In the genomic region with DNA sequence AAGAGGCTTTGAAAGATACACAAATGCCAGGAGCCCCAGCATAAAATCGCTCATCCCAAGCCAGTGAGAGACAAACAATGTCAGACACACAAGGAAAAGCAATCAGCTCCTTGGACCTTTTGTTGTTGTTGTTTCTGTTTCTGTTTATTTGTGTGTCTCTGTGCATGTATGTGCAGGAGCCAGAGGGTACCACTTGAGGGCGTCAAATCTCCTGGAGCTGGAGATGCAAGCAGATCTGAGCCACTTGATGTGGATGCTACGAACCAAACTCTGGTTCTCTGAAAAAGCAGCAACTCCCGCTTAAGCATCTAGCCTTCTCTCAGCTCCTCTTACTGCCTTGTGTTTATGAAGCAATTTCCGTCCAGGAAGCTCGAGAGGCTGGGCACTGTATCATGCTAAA, we compare ENCODE assay signal across 23 mouse cellular contexts.
DNase-seq lines count a peak whose midpoint lies in the region; ATAC-seq lines count a peak whose summit lies in the region.
"Had no signal": no experiment of that assay in that cellular context is flagged by ENCODE, and none has a peak within 500 bp of the region (broad histone marks: within the 10 kb centered on the region; RNA-seq: fewer than 3 reads in every experiment).

No protein-coding gene starts in this region.

- ATAC-seq in CD4-positive, CD25-positive, alpha-beta regulatory T cell, adult 4 months: no peak
- ATAC-seq in kidney, embryonic 15.5 days (replicated peaks; ENCODE audit: low FRiP score): no peak
- no peak for ATAC-seq in midbrain, embryonic 15.5 days (replicated peaks)
- ATAC-seq: forebrain, embryonic 13.5 days; intestine, embryonic 15.5 days; midbrain, embryonic 13.5 days had no signal

- 61% methylated on average over 6 of the region's 6 CpGs for WGBS in kidney, embryonic 15.5 days
- 51% methylated on average over 6 of the region's 6 CpGs for WGBS in embryonic facial prominence, embryonic 10.5 days
- WGBS in midbrain, embryonic 15.5 days: 69% methylated on average over 6 of the region's 6 CpGs

- H3K4me1 ChIP-seq in kidney, embryonic 15.5 days: peaks cover 9% of the 10 kb centered on the region; the same call in 1 of the 2 replicates
- H3K4me1 ChIP-seq in embryonic facial prominence, embryonic 10.5 days: peaks cover 23% of the 10 kb centered on the region
- H3K4me1 ChIP-seq in midbrain, embryonic 15.5 days: no peaks in the 10 kb centered on the region
- H3K4me1 ChIP-seq: embryonic facial prominence, embryonic 12.5 days; forebrain, embryonic 13.5 days; heart, embryonic 13.5 days; hindbrain, embryonic 13.5 days; intestine, embryonic 15.5 days; lung, embryonic 15.5 days; midbrain, embryonic 13.5 days had no signal

- no peaks in the 10 kb centered on the region for H3K9me3 ChIP-seq in kidney, embryonic 15.5 days (replicated peaks)
- no peaks in the 10 kb centered on the region for H3K9me3 ChIP-seq in embryonic facial prominence, embryonic 10.5 days
- no peaks in the 10 kb centered on the region for H3K9me3 ChIP-seq in midbrain, embryonic 15.5 days
- H3K9me3 ChIP-seq: embryonic facial prominence, embryonic 12.5 days; forebrain, embryonic 13.5 days; heart, embryonic 13.5 days; hindbrain, embryonic 13.5 days; intestine, embryonic 15.5 days; lung, embryonic 15.5 days; midbrain, embryonic 13.5 days had no signal

- no peaks in the 10 kb centered on the region for H3K36me3 ChIP-seq in kidney, embryonic 15.5 days
- H3K36me3 ChIP-seq in embryonic facial prominence, embryonic 10.5 days (replicated peaks): no peaks in the 10 kb centered on the region
- no peaks in the 10 kb centered on the region for H3K36me3 ChIP-seq in midbrain, embryonic 15.5 days (replicated peaks)
- H3K36me3 ChIP-seq: embryonic facial prominence, embryonic 12.5 days; heart, embryonic 13.5 days; hindbrain, embryonic 13.5 days; intestine, embryonic 15.5 days; lung, embryonic 15.5 days; midbrain, embryonic 13.5 days had no signal

- no peak overlapping the region for H3K4me3 ChIP-seq in kidney, embryonic 15.5 days (replicated peaks)
- H3K4me3 ChIP-seq in embryonic facial prominence, embryonic 10.5 days: no peak overlapping the region
- no peak overlapping the region for H3K4me3 ChIP-seq in midbrain, embryonic 15.5 days
- H3K4me3 ChIP-seq: embryonic facial prominence, embryonic 12.5 days; erythroblast, embryonic 14.5 days; forebrain, embryonic 13.5 days; heart, embryonic 13.5 days; hindbrain, embryonic 13.5 days; intestine, embryonic 15.5 days; lung, embryonic 15.5 days; midbrain, embryonic 13.5 days; myocyte had no signal

- peak; percentile 20 for DNase-seq in CD4-positive, CD25-positive, alpha-beta regulatory T cell, adult 2 months (ENCODE audit: low read depth, low spot score)
- no peak for DNase-seq in kidney, postnatal 10 days
- DNase-seq in 416B (ENCODE audit: low read depth): peak; percentile 36
- no peak for DNase-seq in embryonic facial prominence, embryonic 10.5 days (ENCODE audit: low spot score)
- no peak for DNase-seq in urinary bladder, adult 2 months (ENCODE audit: low spot score)
- DNase-seq: adrenal gland, adult 8-10 months; cerebellum, postnatal 14 days; gastrocnemius, postnatal 14 days; heart, adult 18-20 months; spleen, adult 18-20 months had no signal

- H3K9ac ChIP-seq in kidney, embryonic 15.5 days: no peak overlapping the region
- no peak overlapping the region for H3K9ac ChIP-seq in midbrain, embryonic 15.5 days
- H3K9ac ChIP-seq: embryonic facial prominence, embryonic 12.5 days; forebrain, embryonic 13.5 days; heart, embryonic 13.5 days; hindbrain, embryonic 13.5 days; intestine, embryonic 15.5 days; lung, embryonic 15.5 days; midbrain, embryonic 13.5 days had no signal

- no peaks in the 10 kb centered on the region for H3K27me3 ChIP-seq in kidney, embryonic 15.5 days
- H3K27me3 ChIP-seq in embryonic facial prominence, embryonic 10.5 days (replicated peaks; ENCODE audit: low read depth, poor library complexity, severe bottlenecking): no peaks in the 10 kb centered on the region
- no peaks in the 10 kb centered on the region for H3K27me3 ChIP-seq in midbrain, embryonic 15.5 days (replicated peaks)
- H3K27me3 ChIP-seq: embryonic facial prominence, embryonic 12.5 days; heart, embryonic 13.5 days; hindbrain, embryonic 13.5 days; intestine, embryonic 15.5 days; lung, embryonic 15.5 days; midbrain, embryonic 13.5 days had no signal

- peak overlapping the region; percentile 24; the same call in 1 of the 2 replicates for H3K27ac ChIP-seq in kidney, embryonic 15.5 days
- peak overlapping the region; percentile 73 for H3K27ac ChIP-seq in embryonic facial prominence, embryonic 10.5 days (replicated peaks)
- H3K27ac ChIP-seq in midbrain, embryonic 15.5 days: no peak overlapping the region
- H3K27ac ChIP-seq: embryonic facial prominence, embryonic 12.5 days; forebrain, embryonic 13.5 days; heart, embryonic 13.5 days; hindbrain, embryonic 13.5 days; intestine, embryonic 15.5 days; lung, embryonic 15.5 days; macrophage; midbrain, embryonic 13.5 days had no signal

- H3K4me2 ChIP-seq in kidney, embryonic 15.5 days: no peak overlapping the region
- H3K4me2 ChIP-seq in midbrain, embryonic 15.5 days: no peak overlapping the region
- H3K4me2 ChIP-seq: embryonic facial prominence, embryonic 12.5 days; forebrain, embryonic 13.5 days; heart, embryonic 13.5 days; hindbrain, embryonic 13.5 days; intestine, embryonic 15.5 days; lung, embryonic 15.5 days; midbrain, embryonic 13.5 days had no signal

Comparison
In these comparisons a context has a peak if more than half of its experiments do, and no peak if none do; other contexts are left out.
1. DNase-seq: peak in CD4-positive, CD25-positive, alpha-beta regulatory T cell, adult 2 months (single experiment) and 416B (single experiment); none in kidney, postnatal 10 days (single experiment), embryonic facial prominence, embryonic 10.5 days (single experiment) and urinary bladder, adult 2 months (single experiment).